Mouse (Mus musculus) G1E (cell line): ENCODE results near the gene Blmh. TPM values are rescaled to one million over a fixed set of nuclear protein-coding genes. Genes with fewer than 3 reads are reported as not detected.

Source experiments
- ATAC-seq: 2 replicates; pipeline ENCODE4 v1.8.0; 2016; ENCODE audit warnings: mild to moderate bottlenecking; ENCODE audit not compliant: insufficient number of reproducible peaks, poor library complexity, low FRiP score, severe bottlenecking; ENCODE audit errors: extremely low read depth
- DNase-seq: peaks from one replicate; pipeline ENCODE4 v3.0.0; 2012; ENCODE audit warnings: low spot score
- H3K27me3 ChIP-seq: 2 replicates; pipeline ENCODE4 v1.6.1; 2012; ENCODE audit warnings: mild to moderate bottlenecking, low read length, inconsistent platforms; ENCODE audit not compliant: insufficient read depth
- H3K36me3 ChIP-seq: replicated peaks from 2 replicates; pipeline ENCODE3; 2012; ENCODE audit warnings: mild to moderate bottlenecking, inconsistent platforms
- H3K4me1 ChIP-seq: 2 replicates; pipeline ENCODE4 v1.6.1; 2012; ENCODE audit warnings: low read depth, low read length, inconsistent platforms, mixed read lengths; ENCODE audit not compliant: insufficient read depth
- H3K4me3 ChIP-seq: 2 replicates; pipeline ENCODE4 v1.5.1; 2012; ENCODE audit warnings: low read depth, mild to moderate bottlenecking, inconsistent platforms, low read length, moderate library complexity, mixed read lengths
- H3K9me3 ChIP-seq: replicated peaks from 2 replicates; pipeline ENCODE4 v1.6.1; 2012; ENCODE audit warnings: inconsistent platforms
- CTCF ChIP-seq: IDR thresholded peaks from 2 replicates; pipeline ENCODE4 v1.5.1; 2012; ENCODE audit warnings: low read depth, low read length, inconsistent platforms, mixed read lengths
- GATA1 ChIP-seq: IDR thresholded peaks from 2 replicates; pipeline ENCODE4 v1.6.1; 2012; ENCODE audit warnings: borderline replicate concordance, low read length, inconsistent platforms, mixed read lengths
- GATA2 ChIP-seq: IDR thresholded peaks from 2 replicates; pipeline ENCODE4 v1.6.1; 2012; ENCODE audit warnings: low read depth, low read length, inconsistent platforms, borderline replicate concordance
- POLR2AphosphoS5 ChIP-seq: IDR thresholded peaks from 2 replicates; pipeline ENCODE4 v1.6.1; 2012; ENCODE audit warnings: low read depth, low read length, inconsistent platforms; ENCODE audit not compliant: insufficient replicate concordance
- TAL1 ChIP-seq: conservative IDR thresholded peaks from 2 replicates; pipeline ENCODE4 v1.6.1; 2012; ENCODE audit warnings: low read depth, low read length, inconsistent platforms, mixed read lengths
- polyA plus RNA-seq: library from polyadenylated mRNA; stranded (reverse); fragments of >175 nt; gene quantifications from 2 replicates; pipeline ENCODE4 v1.2.3, GENCODE M21; 2012
- total RNA-seq, 2 experiments: library from RNA; stranded (forward) in 1 of 2; stranded (reverse) in 1 of 2; fragments of 200-1000 nt in 1 of 2; fragments of >200 nt in 1 of 2; fragmentation: Nextera tagmentation in 1 of 2; gene quantifications; 2 replicates each; pipeline ENCODE4 v1.2.3; 2014 to 2017

Blmh gene
- total and polyA plus RNA-seq, 3 experiments: 23.4 to 320 (median 150) TPM

GRCm38 (mm10) chr11:77005881-77006280, 81.3 kb downstream of the Blmh start:
- no peaks in the 10 kb centered on the region for H3K4me1 ChIP-seq
- no peaks in the 10 kb centered on the region for H3K9me3 ChIP-seq
- H3K27me3 ChIP-seq: peaks cover 65% of the 10 kb centered on the region
- H3K36me3 ChIP-seq: no peaks in the 10 kb centered on the region
- no peak overlapping the region for H3K4me3 ChIP-seq
- no peak for TF ChIP-seq CTCF
- TF ChIP-seq POLR2AphosphoS5: no peak
- DNase-seq: no peak
- ATAC-seq: no peak

GRCm38 (mm10) chr11:77006616-77007015, 82.0 kb downstream of the Blmh start:
- H3K36me3 ChIP-seq: no peaks in the 10 kb centered on the region
- no peaks in the 10 kb centered on the region for H3K4me1 ChIP-seq
- no peak for TF ChIP-seq GATA2
- TF ChIP-seq TAL1: no peak
- TF ChIP-seq POLR2AphosphoS5: no peak
- TF ChIP-seq GATA1: no peak
- H3K9me3 ChIP-seq: no peaks in the 10 kb centered on the region
- ATAC-seq: no peak
- no peak for DNase-seq
- H3K4me3 ChIP-seq: no peak overlapping the region
- H3K27me3 ChIP-seq: peaks cover 65% of the 10 kb centered on the region

- TF ChIP-seq POLR2AphosphoS5 (no peak), GATA1 (no peak), TAL1 (no peak), CTCF (no peak), GATA2 (no peak)
- no peaks in the 10 kb centered on the region for H3K4me1 ChIP-seq
- H3K27me3 ChIP-seq: peaks cover 56% of the 10 kb centered on the region
- no peaks in the 10 kb centered on the region for H3K9me3 ChIP-seq
- no peaks in the 10 kb centered on the region for H3K36me3 ChIP-seq
- no peak for ATAC-seq
- no peak overlapping the region for H3K4me3 ChIP-seq
- no peak for DNase-seq
Observed at GRCm38 (mm10) chr11:77009069-77010025, 84.7 kb downstream of the Blmh start.

GRCm38 (mm10) chr11:77010762-77011475, 86.3 kb downstream of the Blmh start:
- no peaks in the 10 kb centered on the region for H3K4me1 ChIP-seq
- no peak overlapping the region for H3K4me3 ChIP-seq
- H3K36me3 ChIP-seq: no peaks in the 10 kb centered on the region
- no peak for ATAC-seq
- no peaks in the 10 kb centered on the region for H3K9me3 ChIP-seq
- DNase-seq: no peak
- H3K27me3 ChIP-seq: peaks cover 53% of the 10 kb centered on the region
- no peak for TF ChIP-seq POLR2AphosphoS5
- no peak for TF ChIP-seq TAL1

GRCm38 (mm10) chr11:77018046-77018445, 93.4 kb downstream of the Blmh start:
- no peaks in the 10 kb centered on the region for H3K9me3 ChIP-seq
- no peak for TF ChIP-seq TAL1
- no peak for TF ChIP-seq GATA2
- TF ChIP-seq CTCF: no peak
- peaks cover 64% of the 10 kb centered on the region for H3K27me3 ChIP-seq
- peaks cover 9% of the 10 kb centered on the region for H3K4me1 ChIP-seq
- no peak overlapping the region for H3K4me3 ChIP-seq
- ATAC-seq: no peak
- DNase-seq: no peak
- H3K36me3 ChIP-seq: no peaks in the 10 kb centered on the region

GRCm38 (mm10) chr11:77019539-77019938, 94.9 kb downstream of the Blmh start:
- no peak for DNase-seq
- H3K4me1 ChIP-seq: peaks cover 9% of the 10 kb centered on the region
- peaks cover 65% of the 10 kb centered on the region for H3K27me3 ChIP-seq
- no peaks in the 10 kb centered on the region for H3K36me3 ChIP-seq
- TF ChIP-seq CTCF (no peak), GATA2 (no peak), GATA1 (no peak), TAL1 (no peak), POLR2AphosphoS5 (no peak)
- H3K9me3 ChIP-seq: no peaks in the 10 kb centered on the region
- no peak overlapping the region for H3K4me3 ChIP-seq
- peak; percentile 73 for ATAC-seq
